Mouse (Mus musculus): ENCODE data around the gene Casc3.
"Not testable (repeated sequence)": the region's sequence is repeated elsewhere in the genome, so short reads cannot be mapped to it uniquely, and the experiment has no call there.

Casc3 gene

GRCm38 (mm10) chr11:98790631-98791205, 14.0 kb upstream of the Casc3 start:
- DNase-seq = no peak

- no peak for DNase-seq
Measured at GRCm38 (mm10) chr11:98791448-98791847, 13.3 kb upstream of the Casc3 start.

GRCm38 (mm10) chr11:98792081-98792480, 12.6 kb upstream of the Casc3 start:
- DNase-seq = no peak

- no peak for DNase-seq
Measured at GRCm38 (mm10) chr11:98794469-98795014, 10.2 kb upstream of the Casc3 start.

GRCm38 (mm10) chr11:98795015-98795713, 9.5 kb upstream of the Casc3 start, which contains the start of gene Msl1:
Gene Msl1 (plus strand): TSS chr11:98795516.
- peak; percentile 80 to 84 for DNase-seq

- peak; percentile 39 to 46 for DNase-seq
Measured at GRCm38 (mm10) chr11:98795714-98796514, 8.8 kb upstream of the Casc3 start.

GRCm38 (mm10) chr11:98796515-98797216, 8.0 kb upstream of the Casc3 start:
- DNase-seq = peak; percentile 56 to 71

GRCm38 (mm10) chr11:98797306-98797705, 7.4 kb upstream of the Casc3 start:
- peak in 1 of 2 experiments; percentile 17 for DNase-seq

- no peak for DNase-seq
Measured at GRCm38 (mm10) chr11:98797909-98798308, 6.8 kb upstream of the Casc3 start.

- DNase-seq = no peak
Measured at GRCm38 (mm10) chr11:98808417-98808816, 3.7 kb downstream of the Casc3 start.

- DNase-seq = peak; percentile 97 to 98
Measured at GRCm38 (mm10) chr11:98809457-98810290, 5.0 kb downstream of the Casc3 start.

- DNase-seq = no peak
Measured at GRCm38 (mm10) chr11:98810686-98811085, 6.0 kb downstream of the Casc3 start.

- no peak for DNase-seq
Measured at GRCm38 (mm10) chr11:98816706-98817239, 12.1 kb downstream of the Casc3 start.

GRCm38 (mm10) chr11:98820968-98821367, 16.3 kb downstream of the Casc3 start:
- DNase-seq = no peak

- DNase-seq = not testable (repeated sequence)
Measured at GRCm38 (mm10) chr11:98826071-98826470, 21.4 kb downstream of the Casc3 start.

GRCm38 (mm10) chr11:98827877-98828276, 23.2 kb downstream of the Casc3 start:
- DNase-seq = no peak

- no peak for DNase-seq
Measured at GRCm38 (mm10) chr11:98829091-98829775, 24.5 kb downstream of the Casc3 start.

GRCm38 (mm10) chr11:98829875-98830274, 25.2 kb downstream of the Casc3 start:
- DNase-seq = no peak

GRCm38 (mm10) chr11:98835296-98835695, 30.6 kb downstream of the Casc3 start:
- DNase-seq = no peak

GRCm38 (mm10) chr11:98835725-98836124, 31.0 kb downstream of the Casc3 start:
- no peak for DNase-seq

- DNase-seq = no peak
Measured at GRCm38 (mm10) chr11:98836128-98836527, 31.4 kb downstream of the Casc3 start.

All from thymus, adult 18-20 months (tissue).